Mouse (Mus musculus): ENCODE results near the gene Ttll1.
"Not testable (repeated sequence)": the region's sequence is repeated elsewhere in the genome, so short reads cannot be mapped to it uniquely, and the experiment has no call there.

The Ttll1 gene

GRCm38 (mm10) chr15:83523638-83524332, 13.1 kb upstream of the Ttll1 start:
- no peak for DNase-seq (ENCODE audit: low read depth, low spot score)

- DNase-seq (ENCODE audit: low read depth, low spot score) = no peak
Observed at GRCm38 (mm10) chr15:83523196-83523595, 12.5 kb upstream of the Ttll1 start.

GRCm38 (mm10) chr15:83520861-83521382, 10.2 kb upstream of the Ttll1 start:
- no peak for DNase-seq (ENCODE audit: low read depth, low spot score)

GRCm38 (mm10) chr15:83518215-83519048, 7.7 kb upstream of the Ttll1 start:
- DNase-seq (ENCODE audit: low read depth, low spot score) = peak; percentile 85

- no peak for DNase-seq (ENCODE audit: low read depth, low spot score)
Observed at GRCm38 (mm10) chr15:83515018-83515417, 4.3 kb upstream of the Ttll1 start.

- no peak for DNase-seq (ENCODE audit: low read depth, low spot score)
Observed at GRCm38 (mm10) chr15:83512489-83513281, 2.0 kb upstream of the Ttll1 start.

- DNase-seq (ENCODE audit: low read depth, low spot score) = peak; percentile 35
Observed at GRCm38 (mm10) chr15:83509950-83510804, 516 bp downstream of the Ttll1 start.

GRCm38 (mm10) chr15:83501483-83501882, 9.2 kb downstream of the Ttll1 start:
- DNase-seq (ENCODE audit: low read depth, low spot score) = not testable (repeated sequence)

- DNase-seq (ENCODE audit: low read depth, low spot score) = no peak
Observed at GRCm38 (mm10) chr15:83500352-83500751, 10.3 kb downstream of the Ttll1 start.

- no peak for DNase-seq (ENCODE audit: low read depth, low spot score)
Observed at GRCm38 (mm10) chr15:83499211-83499755, 11.4 kb downstream of the Ttll1 start.

- no peak for DNase-seq (ENCODE audit: low read depth, low spot score)
Observed at GRCm38 (mm10) chr15:83497299-83497698, 13.4 kb downstream of the Ttll1 start.

- no peak for DNase-seq (ENCODE audit: low read depth, low spot score)
Observed at GRCm38 (mm10) chr15:83495787-83496367, 14.8 kb downstream of the Ttll1 start.

- DNase-seq (ENCODE audit: low read depth, low spot score) = no peak
Observed at GRCm38 (mm10) chr15:83495195-83495594, 15.5 kb downstream of the Ttll1 start.

- no peak for DNase-seq (ENCODE audit: low read depth, low spot score)
Observed at GRCm38 (mm10) chr15:83494572-83494920, 16.1 kb downstream of the Ttll1 start.

GRCm38 (mm10) chr15:83493856-83494571, 16.7 kb downstream of the Ttll1 start:
- DNase-seq (ENCODE audit: low read depth, low spot score) = no peak

GRCm38 (mm10) chr15:83491891-83492290, 18.8 kb downstream of the Ttll1 start:
- no peak for DNase-seq (ENCODE audit: low read depth, low spot score)

- no peak for DNase-seq (ENCODE audit: low read depth, low spot score)
Observed at GRCm38 (mm10) chr15:83489471-83489870, 21.2 kb downstream of the Ttll1 start.

- no peak for DNase-seq (ENCODE audit: low read depth, low spot score)
Observed at GRCm38 (mm10) chr15:83487477-83488115, 23.1 kb downstream of the Ttll1 start.

GRCm38 (mm10) chr15:83484311-83484710, 26.4 kb downstream of the Ttll1 start:
- no peak for DNase-seq (ENCODE audit: low read depth, low spot score)

Measured in mesoderm, embryonic 11.5 days (tissue).